Mouse (Mus musculus): Measurements from ENCODE around the gene Rab8a. TPM values are rescaled to one million over a fixed set of nuclear protein-coding genes. Genes with fewer than 3 reads are reported as not detected.

Gene Rab8a
- polyA plus RNA-seq, 2 experiments, result 84.4 to 142 TPM

- no peak overlapping the region for H3K27ac ChIP-seq (replicated peaks; ENCODE audit: low read depth, low read length)
- no peak overlapping the region for H3K4me3 ChIP-seq (replicated peaks; ENCODE audit: low read length)
- H3K27me3 ChIP-seq (ENCODE audit: control insufficient read depth, insufficient read depth, low read length), result no peaks in the 10 kb centered on the region
- H3K9me3 ChIP-seq (ENCODE audit: control insufficient read depth, low read length), result no peaks in the 10 kb centered on the region
- ATAC-seq (ENCODE audit: low FRiP score, low read depth) (no peak), DNase-seq (ENCODE audit: low spot score) (no peak)
- H3K36me3 ChIP-seq (ENCODE audit: control insufficient read depth, insufficient read depth, low read length), result peaks cover 5% of the 10 kb centered on the region
- TF ChIP-seq POLR2A (IDR thresholded peaks at IDR 0.05; ENCODE audit: borderline replicate concordance, extremely low read depth, insufficient read depth, insufficient read length), result no peak
- H3K4me1 ChIP-seq (ENCODE audit: control insufficient read depth, insufficient read depth, low read length), result peaks cover 8% of the 10 kb centered on the region
- 68% methylated on average over 1 of the region's 1 CpGs for WGBS
- no peak overlapping the region for H3K9ac ChIP-seq (ENCODE audit: low read depth, low read length, severe bottlenecking)
- no peak overlapping the region for H3K4me2 ChIP-seq (replicated peaks; ENCODE audit: low read depth, low read length, severe bottlenecking)
Measured at GRCm38 (mm10) chr8:72133507-72133906, 27.5 kb upstream of the Rab8a start.

GRCm38 (mm10) chr8:72134756-72135445 lies 26.1 kb upstream of the Rab8a start, which contains the start of gene Tpm4:
Gene Tpm4, plus strand, starts transcription at chr8:72134975.
- TF ChIP-seq POLR2A (IDR thresholded peaks at IDR 0.05; ENCODE audit: borderline replicate concordance, extremely low read depth, insufficient read depth, insufficient read length), result peak; percentile 79; the same call in 1 of the 2 replicates
- Histone ChIP-seq H3K9ac (ENCODE audit: low read depth, low read length, severe bottlenecking) (peak within 1 kb of the TSS; percentile 98), H3K27me3 (ENCODE audit: control insufficient read depth, insufficient read depth, low read length) (no peaks in the 10 kb centered on the region), H3K4me2 (replicated peaks; ENCODE audit: low read depth, low read length, severe bottlenecking) (peak within 1 kb of the TSS; percentile 70), H3K4me1 (ENCODE audit: control insufficient read depth, insufficient read depth, low read length) (peaks cover 8% of the 10 kb centered on the region), H3K4me3 (replicated peaks; ENCODE audit: low read length) (peak within 1 kb of the TSS; percentile 91), H3K36me3 (ENCODE audit: control insufficient read depth, insufficient read depth, low read length) (peaks cover 19% of the 10 kb centered on the region), H3K27ac (replicated peaks; ENCODE audit: low read depth, low read length) (peak within 1 kb of the TSS; percentile 99), H3K9me3 (ENCODE audit: control insufficient read depth, low read length) (no peaks in the 10 kb centered on the region)
- DNase-seq (ENCODE audit: low spot score) (peak; percentile 60), ATAC-seq (ENCODE audit: low FRiP score, low read depth) (peak; percentile 85)
- 1% methylated on average over 21 of the region's 49 CpGs for WGBS

- Histone ChIP-seq H3K27me3 (ENCODE audit: control insufficient read depth, insufficient read depth, low read length) (no peaks in the 10 kb centered on the region), H3K9me3 (ENCODE audit: control insufficient read depth, low read length) (no peaks in the 10 kb centered on the region), H3K36me3 (ENCODE audit: control insufficient read depth, insufficient read depth, low read length) (peaks cover 27% of the 10 kb centered on the region), H3K27ac (replicated peaks; ENCODE audit: low read depth, low read length) (peak overlapping the region; percentile 99), H3K4me1 (ENCODE audit: control insufficient read depth, insufficient read depth, low read length) (peaks cover 8% of the 10 kb centered on the region), H3K4me2 (replicated peaks; ENCODE audit: low read depth, low read length, severe bottlenecking) (peak overlapping the region; percentile 70), H3K9ac (ENCODE audit: low read depth, low read length, severe bottlenecking) (peak overlapping the region; percentile 98), H3K4me3 (replicated peaks; ENCODE audit: low read length) (peak overlapping the region; percentile 91)
- WGBS, result 1% methylated on average over 48 of the region's 62 CpGs
- no peak for TF ChIP-seq POLR2A (IDR thresholded peaks at IDR 0.05; ENCODE audit: borderline replicate concordance, extremely low read depth, insufficient read depth, insufficient read length)
- DNase-seq (ENCODE audit: low spot score) (peak; percentile 61), ATAC-seq (ENCODE audit: low FRiP score, low read depth) (peak; percentile 36)
Measured at GRCm38 (mm10) chr8:72135446-72136301, 25.3 kb upstream of the Rab8a start.

DNA sequence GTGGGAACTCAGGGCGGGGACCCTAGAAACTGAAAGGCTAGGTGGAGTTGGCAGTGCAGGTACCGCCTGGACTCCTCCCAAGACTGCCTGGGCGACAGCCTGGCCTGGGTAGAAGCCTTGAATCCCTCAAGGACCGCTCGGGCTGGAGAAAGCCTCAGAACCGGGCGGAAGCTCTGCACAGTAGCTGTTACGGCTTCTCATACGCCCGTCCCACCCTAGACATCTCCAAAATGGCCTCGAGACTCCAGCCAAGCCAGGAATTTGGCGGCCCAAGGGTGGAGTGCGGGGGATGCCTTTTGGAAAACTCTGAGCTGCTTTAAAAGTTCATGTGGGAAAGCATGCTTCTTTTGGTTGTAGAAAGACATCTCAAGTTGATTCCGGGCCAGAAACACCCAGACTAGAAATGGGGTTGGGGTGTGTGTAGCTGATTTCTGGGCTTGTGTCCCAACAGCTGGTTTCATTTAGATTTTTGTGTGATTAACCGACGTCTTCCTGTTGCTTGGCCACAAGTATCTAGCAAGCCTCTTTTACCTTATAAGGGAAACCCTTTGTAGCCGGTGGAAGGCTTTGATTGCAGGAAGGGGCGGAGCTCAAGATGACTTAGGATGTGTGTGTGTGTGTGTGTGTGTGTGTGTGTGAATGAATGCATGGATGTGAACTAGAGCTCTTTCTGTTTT lies 24.6 kb upstream of the Rab8a start:
- peaks cover 8% of the 10 kb centered on the region for H3K4me1 ChIP-seq (ENCODE audit: control insufficient read depth, insufficient read depth, low read length)
- H3K27ac ChIP-seq (replicated peaks; ENCODE audit: low read depth, low read length), result peak overlapping the region; percentile 99
- under 1% methylated on average over 18 of the region's 18 CpGs for WGBS
- peak overlapping the region; percentile 70 for H3K4me2 ChIP-seq (replicated peaks; ENCODE audit: low read depth, low read length, severe bottlenecking)
- DNase-seq (ENCODE audit: low spot score), result peak; percentile 95
- H3K9ac ChIP-seq (ENCODE audit: low read depth, low read length, severe bottlenecking), result peak overlapping the region; percentile 98
- peak; percentile 59; the same call in 1 of the 2 replicates for TF ChIP-seq POLR2A (IDR thresholded peaks at IDR 0.05; ENCODE audit: borderline replicate concordance, extremely low read depth, insufficient read depth, insufficient read length)
- H3K9me3 ChIP-seq (ENCODE audit: control insufficient read depth, low read length), result no peaks in the 10 kb centered on the region
- H3K4me3 ChIP-seq (replicated peaks; ENCODE audit: low read length), result peak overlapping the region; percentile 91
- peaks cover 34% of the 10 kb centered on the region for H3K36me3 ChIP-seq (ENCODE audit: control insufficient read depth, insufficient read depth, low read length)
- no peaks in the 10 kb centered on the region for H3K27me3 ChIP-seq (ENCODE audit: control insufficient read depth, insufficient read depth, low read length)
- peak; percentile 81 for ATAC-seq (ENCODE audit: low FRiP score, low read depth)

DNA sequence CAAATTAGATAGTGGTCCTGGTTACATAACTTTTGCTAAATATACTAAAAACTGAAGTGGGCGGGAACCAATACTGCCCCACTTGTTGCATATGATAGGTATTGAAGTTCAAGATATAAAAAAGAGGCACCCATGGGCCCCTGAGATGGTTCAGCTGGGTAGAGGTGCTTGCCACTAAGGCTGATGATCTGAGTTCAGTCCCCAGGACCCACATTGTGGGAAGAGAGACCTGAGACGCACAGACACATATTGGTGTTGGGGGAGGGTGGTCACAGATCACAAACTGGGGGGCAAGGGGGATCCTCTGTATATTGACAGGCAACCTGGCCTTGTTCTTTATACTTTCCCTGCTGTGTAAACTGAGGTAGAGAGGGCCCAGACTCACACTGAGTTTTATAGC lies 23.6 kb upstream of the Rab8a start:
- Histone ChIP-seq H3K27me3 (ENCODE audit: control insufficient read depth, insufficient read depth, low read length) (no peaks in the 10 kb centered on the region), H3K4me3 (replicated peaks; ENCODE audit: low read length) (peak overlapping the region; percentile 91; the same call in 1 of the 2 replicates), H3K4me2 (replicated peaks; ENCODE audit: low read depth, low read length, severe bottlenecking) (peak overlapping the region; percentile 70; the same call in 1 of the 2 replicates), H3K9me3 (ENCODE audit: control insufficient read depth, low read length) (no peaks in the 10 kb centered on the region), H3K4me1 (ENCODE audit: control insufficient read depth, insufficient read depth, low read length) (peaks cover 8% of the 10 kb centered on the region), H3K9ac (ENCODE audit: low read depth, low read length, severe bottlenecking) (no peak overlapping the region), H3K36me3 (ENCODE audit: control insufficient read depth, insufficient read depth, low read length) (peaks cover 44% of the 10 kb centered on the region), H3K27ac (replicated peaks; ENCODE audit: low read depth, low read length) (peak overlapping the region; percentile 99; the same call in 1 of the 2 replicates)
- TF ChIP-seq POLR2A (IDR thresholded peaks at IDR 0.05; ENCODE audit: borderline replicate concordance, extremely low read depth, insufficient read depth, insufficient read length), result no peak
- 78% methylated on average over 2 of the region's 2 CpGs for WGBS
- DNase-seq (ENCODE audit: low spot score) (no peak), ATAC-seq (ENCODE audit: low FRiP score, low read depth) (no peak)
